Mouse (Mus musculus): ENCODE data around the gene Skint11.
"Not testable (repeated sequence)": the region's sequence is repeated elsewhere in the genome, so short reads cannot be mapped to it uniquely, and the experiment has no call there.

GRCm38 (mm10) chr4:114256906-114257305 is 93.7 kb downstream of the Skint11 start:
- TF ChIP-seq CTCF (IDR thresholded peaks at IDR 0.05; ENCODE audit: borderline replicate concordance, insufficient read depth, low read length); POLR2A (IDR thresholded peaks at IDR 0.05; ENCODE audit: low read depth, low read length): not testable (repeated sequence)
